In the genomic region with DNA sequence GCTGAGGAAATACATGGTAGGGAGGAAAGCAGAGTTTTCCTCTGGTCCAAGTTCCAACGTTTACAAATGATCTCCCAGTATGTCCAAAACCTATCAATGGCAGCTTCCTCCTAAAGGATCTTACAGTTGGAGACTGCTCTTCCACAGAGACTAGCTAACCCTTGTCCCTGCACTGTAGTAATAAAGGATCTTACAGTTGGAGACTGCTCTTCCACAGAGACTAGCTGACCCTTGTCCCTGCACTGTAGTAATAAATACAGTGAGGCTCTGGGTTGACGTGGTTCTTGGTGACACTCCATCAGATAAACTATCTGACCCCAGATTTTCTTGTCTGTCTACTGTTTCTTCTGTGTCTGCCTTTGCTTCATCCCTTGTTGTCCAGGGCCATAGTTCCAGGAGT, we compare ENCODE assay signal across 33 mouse cellular contexts. TPM values are rescaled to one million over a fixed set of nuclear protein-coding genes. Genes with fewer than 3 reads are reported as not detected.
"Had no signal": no experiment of that assay in that cellular context is flagged by ENCODE, and none has a peak within 500 bp of the region (broad histone marks: within the 10 kb centered on the region; RNA-seq: fewer than 3 reads in every experiment).

No protein-coding gene starts in this region.

- H3K27ac ChIP-seq: heart, embryonic 10.5 days; heart, embryonic 13.5 days; heart, embryonic 15.5 days; hindbrain, embryonic 10.5 days; hindbrain, embryonic 12.5 days; hindbrain, embryonic 13.5 days; hindbrain, embryonic 14.5 days; hindbrain, embryonic 15.5 days; hindbrain, postnatal 0 days; kidney, embryonic 15.5 days; kidney, postnatal 0 days; layer of hippocampus, adult 2 months; left cerebral cortex, adult 2 months had no signal

- H3K9me3 ChIP-seq: heart, embryonic 10.5 days; heart, embryonic 12.5 days; heart, embryonic 13.5 days; heart, embryonic 15.5 days; hindbrain, embryonic 12.5 days; hindbrain, embryonic 13.5 days; hindbrain, embryonic 15.5 days; kidney, embryonic 15.5 days had no signal

- H3K4me1 ChIP-seq: heart, embryonic 10.5 days; heart, embryonic 12.5 days; heart, embryonic 13.5 days; heart, embryonic 15.5 days; hindbrain, embryonic 10.5 days; hindbrain, embryonic 12.5 days; hindbrain, embryonic 13.5 days; hindbrain, embryonic 15.5 days; kidney, embryonic 15.5 days had no signal

- ATAC-seq: hindbrain, embryonic 16.5 days; hindbrain, postnatal 0 days; inflammation-experienced regulatory T-cells, adult 6 months had no signal

- DNase-seq: heart, postnatal 14 days; heart, postnatal 36 days; heart, postnatal 4 days; kidney, adult 11 months; kidney, adult 18-20 months; kidney, adult 2 months; kidney, adult 8-10 months; kidney, adult 9 months; kidney, postnatal 10 days; kidney, postnatal 14 days; kidney, postnatal 25 days; kidney, postnatal 36 days; kidney, postnatal 4 days; layer of hippocampus, adult 9-11 months; layer of hippocampus, postnatal 36 days had no signal

- H3K9ac ChIP-seq: heart, embryonic 12.5 days; heart, embryonic 13.5 days; heart, embryonic 15.5 days; hindbrain, embryonic 12.5 days; hindbrain, embryonic 13.5 days; hindbrain, embryonic 14.5 days; hindbrain, embryonic 15.5 days; kidney, embryonic 15.5 days had no signal

- H3K36me3 ChIP-seq: heart, embryonic 10.5 days; heart, embryonic 12.5 days; heart, embryonic 13.5 days; heart, embryonic 15.5 days; hindbrain, embryonic 10.5 days; hindbrain, embryonic 12.5 days; hindbrain, embryonic 13.5 days; hindbrain, embryonic 15.5 days; kidney, embryonic 15.5 days had no signal

- H3K4me2 ChIP-seq: heart, embryonic 11.5 days; heart, embryonic 12.5 days; heart, embryonic 13.5 days; heart, embryonic 15.5 days; hindbrain, embryonic 12.5 days; hindbrain, embryonic 13.5 days; hindbrain, embryonic 14.5 days; hindbrain, embryonic 15.5 days; kidney, embryonic 15.5 days had no signal

- H3K27me3 ChIP-seq: heart, embryonic 12.5 days; heart, embryonic 13.5 days; heart, embryonic 15.5 days; hindbrain, embryonic 12.5 days; hindbrain, embryonic 13.5 days; hindbrain, embryonic 15.5 days; kidney, embryonic 15.5 days had no signal

- H3K4me3 ChIP-seq: heart, embryonic 10.5 days; heart, embryonic 12.5 days; heart, embryonic 13.5 days; heart, embryonic 15.5 days; hindbrain, embryonic 10.5 days; hindbrain, embryonic 12.5 days; hindbrain, embryonic 13.5 days; hindbrain, embryonic 15.5 days; kidney, embryonic 15.5 days; layer of hippocampus, adult 2 months; left cerebral cortex, adult 2 months had no signal

RNA-seq across cellular contexts. Expression of gene Dlx5, which starts 59.0 kb away (rescaled TPM):
- total RNA-seq: hematopoietic stem cell, adult 5-6 weeks; hindbrain, postnatal 0 days had no signal
- polyA plus RNA-seq: hindbrain, embryonic 14.5 days; hindbrain, embryonic 16.5 days; hindbrain, postnatal 0 days; inflammation-experienced regulatory T-cells, adult 6 months; kidney, adult 2 months had no signal
